Mouse (Mus musculus): ENCODE results near the gene Sema4f. TPM values are rescaled to one million over a fixed set of nuclear protein-coding genes. Genes with fewer than 3 reads are reported as not detected.

Gene Sema4f
- polyA plus RNA-seq, 1 experiment, result 0.23 TPM

GRCm38 (mm10) chr6:82913336-82914247 is 26.0 kb downstream of the Sema4f start:
- Histone ChIP-seq H3K27me3 (ENCODE audit: control insufficient read depth, insufficient read depth, insufficient read length) (no peaks in the 10 kb centered on the region), H3K36me3 (ENCODE audit: control insufficient read depth, insufficient read depth) (no peaks in the 10 kb centered on the region), H3K79me3 (ENCODE audit: low read depth) (no peaks in the 10 kb centered on the region), H3K4me3 (ENCODE audit: insufficient read depth, poor library complexity, severe bottlenecking) (no peak overlapping the region), H3ac (ENCODE audit: control insufficient read depth, insufficient read length, low read depth) (no peak overlapping the region), H3K79me2 (ENCODE audit: control insufficient read depth, insufficient read depth) (no peaks in the 10 kb centered on the region)
- TF ChIP-seq MYOG (IDR thresholded peaks at IDR 0.05; ENCODE audit: control insufficient read depth, extremely low read depth, insufficient read length) (no peak), USF1 (IDR thresholded peaks at IDR 0.05; ENCODE audit: low read depth) (no peak), CTCF (IDR thresholded peaks at IDR 0.05; ENCODE audit: control insufficient read depth, insufficient read depth, insufficient read length) (no peak), CEBPB (IDR thresholded peaks at IDR 0.05; ENCODE audit: low read depth) (no peak), MAX (IDR thresholded peaks at IDR 0.05) (no peak), MYOD1 (IDR thresholded peaks at IDR 0.05; ENCODE audit: control insufficient read depth, insufficient read length, low read depth) (no peak), FOSL1 (IDR thresholded peaks at IDR 0.05; ENCODE audit: insufficient read depth, low read length, poor library complexity, severe bottlenecking) (no peak)

- TF ChIP-seq CEBPB (IDR thresholded peaks at IDR 0.05; ENCODE audit: low read depth) (no peak), MYOG (IDR thresholded peaks at IDR 0.05; ENCODE audit: control insufficient read depth, extremely low read depth, insufficient read length) (no peak), FOSL1 (IDR thresholded peaks at IDR 0.05; ENCODE audit: insufficient read depth, low read length, poor library complexity, severe bottlenecking) (no peak), USF1 (IDR thresholded peaks at IDR 0.05; ENCODE audit: low read depth) (no peak), MYOD1 (IDR thresholded peaks at IDR 0.05; ENCODE audit: control insufficient read depth, insufficient read length, low read depth) (no peak), CTCF (IDR thresholded peaks at IDR 0.05; ENCODE audit: control insufficient read depth, insufficient read depth, insufficient read length) (no peak), MAX (IDR thresholded peaks at IDR 0.05) (no peak)
- H3K27me3 ChIP-seq (ENCODE audit: control insufficient read depth, insufficient read depth, insufficient read length), result no peaks in the 10 kb centered on the region
- H3K4me3 ChIP-seq (ENCODE audit: insufficient read depth, poor library complexity, severe bottlenecking), result no peak overlapping the region
- no peak overlapping the region for H3ac ChIP-seq (ENCODE audit: control insufficient read depth, insufficient read length, low read depth)
- H3K79me3 ChIP-seq (ENCODE audit: low read depth), result no peaks in the 10 kb centered on the region
- H3K79me2 ChIP-seq (ENCODE audit: control insufficient read depth, insufficient read depth), result no peaks in the 10 kb centered on the region
- no peaks in the 10 kb centered on the region for H3K36me3 ChIP-seq (ENCODE audit: control insufficient read depth, insufficient read depth)
Measured at GRCm38 (mm10) chr6:82911303-82911702, 28.3 kb downstream of the Sema4f start.

DNA sequence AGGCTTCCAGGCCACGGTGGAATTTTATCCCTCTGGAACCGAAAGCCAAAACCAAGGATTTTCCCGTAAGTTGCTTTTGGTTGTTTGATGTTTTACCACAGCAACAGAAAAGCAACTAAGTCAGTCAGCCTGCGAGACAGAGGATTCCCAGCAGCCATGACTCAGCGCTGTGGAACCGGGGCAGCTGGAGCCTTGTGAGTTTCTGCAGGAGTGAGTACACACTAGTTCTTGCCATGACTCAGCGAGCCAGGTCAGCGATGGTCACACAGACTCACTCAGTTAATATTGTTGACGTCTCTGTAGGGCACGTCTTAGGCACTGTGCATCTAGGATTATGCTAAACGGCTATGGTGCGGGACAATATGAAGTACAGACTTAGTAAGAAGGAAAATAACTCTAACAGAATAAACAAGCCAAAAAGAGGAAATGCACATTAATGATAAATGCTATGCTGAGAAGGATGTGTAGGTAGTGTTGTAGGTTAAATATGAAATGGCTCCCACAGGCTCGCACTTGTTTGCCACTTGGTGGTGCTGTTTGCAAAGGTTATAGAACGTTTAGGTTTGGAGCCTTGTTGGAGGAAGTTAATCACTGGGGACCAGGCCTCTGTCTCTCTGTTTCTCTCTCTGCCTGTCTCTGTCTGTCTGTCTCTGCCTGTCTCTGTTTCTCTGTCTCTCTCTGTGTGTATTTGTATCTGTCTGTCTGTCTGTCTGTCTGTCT is 30.3 kb downstream of the Sema4f start:
- Histone ChIP-seq H3ac (ENCODE audit: control insufficient read depth, insufficient read length, low read depth) (no peak overlapping the region), H3K79me2 (ENCODE audit: control insufficient read depth, insufficient read depth) (no peaks in the 10 kb centered on the region), H3K79me3 (ENCODE audit: low read depth) (no peaks in the 10 kb centered on the region), H3K27me3 (ENCODE audit: control insufficient read depth, insufficient read depth, insufficient read length) (no peaks in the 10 kb centered on the region), H3K36me3 (ENCODE audit: control insufficient read depth, insufficient read depth) (no peaks in the 10 kb centered on the region), H3K4me3 (ENCODE audit: insufficient read depth, poor library complexity, severe bottlenecking) (no peak overlapping the region)
- peak; percentile 52 for TF ChIP-seq CTCF (IDR thresholded peaks at IDR 0.05; ENCODE audit: control insufficient read depth, insufficient read depth, insufficient read length)
- no peak for TF ChIP-seq MAX (IDR thresholded peaks at IDR 0.05)
- peak; percentile 86 for TF ChIP-seq MYOD1 (IDR thresholded peaks at IDR 0.05; ENCODE audit: control insufficient read depth, insufficient read length, low read depth)
- peak; percentile 89 for TF ChIP-seq FOSL1 (IDR thresholded peaks at IDR 0.05; ENCODE audit: insufficient read depth, low read length, poor library complexity, severe bottlenecking)
- no peak for TF ChIP-seq MYOG (IDR thresholded peaks at IDR 0.05; ENCODE audit: control insufficient read depth, extremely low read depth, insufficient read length)
- no peak for TF ChIP-seq CEBPB (IDR thresholded peaks at IDR 0.05; ENCODE audit: low read depth)
- no peak for TF ChIP-seq USF1 (IDR thresholded peaks at IDR 0.05; ENCODE audit: low read depth)

GRCm38 (mm10) chr6:82908034-82908433 is 31.5 kb downstream of the Sema4f start:
- no peaks in the 10 kb centered on the region for H3K79me3 ChIP-seq (ENCODE audit: low read depth)
- H3ac ChIP-seq (ENCODE audit: control insufficient read depth, insufficient read length, low read depth), result no peak overlapping the region
- no peaks in the 10 kb centered on the region for H3K36me3 ChIP-seq (ENCODE audit: control insufficient read depth, insufficient read depth)
- no peaks in the 10 kb centered on the region for H3K27me3 ChIP-seq (ENCODE audit: control insufficient read depth, insufficient read depth, insufficient read length)
- no peaks in the 10 kb centered on the region for H3K79me2 ChIP-seq (ENCODE audit: control insufficient read depth, insufficient read depth)
- TF ChIP-seq USF1 (IDR thresholded peaks at IDR 0.05; ENCODE audit: low read depth) (no peak), FOSL1 (IDR thresholded peaks at IDR 0.05; ENCODE audit: insufficient read depth, low read length, poor library complexity, severe bottlenecking) (no peak), MYOG (IDR thresholded peaks at IDR 0.05; ENCODE audit: control insufficient read depth, extremely low read depth, insufficient read length) (no peak), MYOD1 (IDR thresholded peaks at IDR 0.05; ENCODE audit: control insufficient read depth, insufficient read length, low read depth) (no peak), CTCF (IDR thresholded peaks at IDR 0.05; ENCODE audit: control insufficient read depth, insufficient read depth, insufficient read length) (no peak), CEBPB (IDR thresholded peaks at IDR 0.05; ENCODE audit: low read depth) (no peak), MAX (IDR thresholded peaks at IDR 0.05) (peak; percentile 74)
- H3K4me3 ChIP-seq (ENCODE audit: insufficient read depth, poor library complexity, severe bottlenecking), result no peak overlapping the region

DNA sequence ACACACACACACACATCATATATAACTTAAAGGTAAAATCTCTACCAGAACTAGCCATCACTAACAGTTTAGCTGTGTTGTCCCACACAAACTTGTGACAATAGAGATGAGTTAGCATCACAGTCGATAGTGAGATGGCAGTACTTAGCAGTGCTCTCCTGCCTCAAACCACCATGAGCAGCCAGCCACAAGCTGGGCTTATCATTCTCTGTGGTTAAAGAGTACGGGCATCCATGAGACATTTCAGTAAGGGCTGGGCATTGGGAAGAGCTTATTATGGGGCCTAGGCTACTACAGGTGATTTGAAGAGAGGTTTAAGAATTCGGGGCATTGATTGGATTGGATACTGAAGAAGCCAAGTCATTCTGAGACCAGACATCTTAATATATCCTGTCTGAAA is 32.6 kb downstream of the Sema4f start:
- no peaks in the 10 kb centered on the region for H3K27me3 ChIP-seq (ENCODE audit: control insufficient read depth, insufficient read depth, insufficient read length)
- no peak overlapping the region for H3ac ChIP-seq (ENCODE audit: control insufficient read depth, insufficient read length, low read depth)
- no peaks in the 10 kb centered on the region for H3K79me3 ChIP-seq (ENCODE audit: low read depth)
- TF ChIP-seq FOSL1 (IDR thresholded peaks at IDR 0.05; ENCODE audit: insufficient read depth, low read length, poor library complexity, severe bottlenecking), result no peak
- TF ChIP-seq USF1 (IDR thresholded peaks at IDR 0.05; ENCODE audit: low read depth), result no peak
- no peak for TF ChIP-seq CEBPB (IDR thresholded peaks at IDR 0.05; ENCODE audit: low read depth)
- no peak for TF ChIP-seq CTCF (IDR thresholded peaks at IDR 0.05; ENCODE audit: control insufficient read depth, insufficient read depth, insufficient read length)
- TF ChIP-seq MYOG (IDR thresholded peaks at IDR 0.05; ENCODE audit: control insufficient read depth, extremely low read depth, insufficient read length), result no peak
- no peak for TF ChIP-seq MAX (IDR thresholded peaks at IDR 0.05)
- TF ChIP-seq MYOD1 (IDR thresholded peaks at IDR 0.05; ENCODE audit: control insufficient read depth, insufficient read length, low read depth), result no peak
- no peaks in the 10 kb centered on the region for H3K79me2 ChIP-seq (ENCODE audit: control insufficient read depth, insufficient read depth)
- no peaks in the 10 kb centered on the region for H3K36me3 ChIP-seq (ENCODE audit: control insufficient read depth, insufficient read depth)
- H3K4me3 ChIP-seq (ENCODE audit: insufficient read depth, poor library complexity, severe bottlenecking), result no peak overlapping the region

All from C2C12 (cell line).